Mouse (Mus musculus) ES-E14 (cell line): ENCODE results near the gene Pxk. TPM values are rescaled to one million over a fixed set of nuclear protein-coding genes. Genes with fewer than 3 reads are reported as not detected.

Experiments used
- DNase-seq: peaks from one replicate; pipeline ENCODE4 v3.0.0-alpha.2; 2013; ENCODE audit warnings: low read depth, low spot score
- H3K27ac ChIP-seq: 2 replicates; pipeline ENCODE4 v1.5.1; 2012; ENCODE audit warnings: low read depth, mild to moderate bottlenecking, low read length, moderate library complexity, mixed read lengths; ENCODE audit not compliant: poor library complexity, insufficient read depth, severe bottlenecking
- H3K36me3 ChIP-seq: 2 replicates; pipeline ENCODE4 v1.6.1; 2012; ENCODE audit warnings: mild to moderate bottlenecking, low read length, moderate library complexity, mixed read lengths; ENCODE audit not compliant: control insufficient read depth, poor library complexity, insufficient read depth, severe bottlenecking
- H3K4me1 ChIP-seq, 2 experiments: fragments of 150-350 bp in 1 of 2; sonication (generic) in 1 of 2; 2 replicates each; pipeline ENCODE4 v1.6.1; 2012; ENCODE audit warnings: low read length in 2 of 2, mild to moderate bottlenecking in 1 of 2, mixed read lengths in 1 of 2; ENCODE audit not compliant: control insufficient read depth in 2 of 2, insufficient read depth in 2 of 2, poor library complexity in 1 of 2
- H3K4me3 ChIP-seq, 2 experiments: fragments of 150-350 bp in 1 of 2; sonication (generic) in 1 of 2; 2 replicates each; pipeline ENCODE4 v1.5.1; 2012; ENCODE audit warnings: low read length in 2 of 2, low read depth in 1 of 2, mild to moderate bottlenecking in 1 of 2, mixed read lengths in 1 of 2; ENCODE audit not compliant: insufficient read depth in 1 of 2, poor library complexity in 1 of 2, severe bottlenecking in 1 of 2
- H3K9ac ChIP-seq: 2 replicates; pipeline ENCODE4 v1.6.1; 2012; ENCODE audit warnings: low read depth, mild to moderate bottlenecking, low read length, mixed read lengths; ENCODE audit not compliant: poor library complexity, insufficient read depth, severe bottlenecking
- H3K9me3 ChIP-seq: fragments of 150-350 bp; sonication (generic); 2 replicates; pipeline ENCODE4 v1.6.1; 2012; ENCODE audit warnings: low read depth, mild to moderate bottlenecking, low read length; ENCODE audit not compliant: control insufficient read depth, insufficient read depth
- CHD2 ChIP-seq: IDR thresholded peaks from 2 replicates; pipeline ENCODE4 v1.6.1; 2014; ENCODE audit warnings: mild to moderate bottlenecking, low read depth, low read length, inconsistent platforms
- HCFC1 ChIP-seq: IDR thresholded peaks from 2 replicates; pipeline ENCODE4 v1.6.1; 2012; ENCODE audit warnings: low read length, inconsistent platforms, borderline replicate concordance; ENCODE audit not compliant: insufficient read depth
- MAFK ChIP-seq: IDR thresholded peaks from 2 replicates; pipeline ENCODE4 v1.6.1; 2014; ENCODE audit warnings: mild to moderate bottlenecking, low read depth, low read length, inconsistent platforms; ENCODE audit not compliant: insufficient read depth
- ZC3H11A ChIP-seq: IDR thresholded peaks from 2 replicates; pipeline ENCODE4 v1.6.1; 2012; ENCODE audit warnings: low read depth, mild to moderate bottlenecking, inconsistent platforms, low read length, borderline replicate concordance
- ZNF384 ChIP-seq: IDR thresholded peaks from 2 replicates; pipeline ENCODE4 v1.6.1; 2012; ENCODE audit warnings: low read depth, low read length, inconsistent platforms
- in situ Hi-C, 2 experiments: fragments of 600-800 bp; cut with MboI; formaldehyde crosslinking; loops; one replicate each; pipeline ENCODE4 v1.15.1; 2025; ENCODE audit warnings: low sequenced_read_pairs in 2 of 2, inconsistent platforms in 1 of 2; ENCODE audit not compliant: unreplicated experiment in 2 of 2
- total RNA-seq: library from RNA; depleted of rRNA; stranded (reverse); fragments of 300-350 nt; gene quantifications from 2 replicates; pipeline ENCODE4 v1.2.3, GENCODE M21; 2012; rRNA removed

Pxk gene
- total RNA-seq, 1 experiment, result 5.4 TPM

GRCm38 (mm10) chr14:8209896-8210295 is 111.9 kb downstream of the Pxk start:
- peaks cover 4 to 8% of the 10 kb centered on the region in 2 experiments; a peak in 3 of 4 replicates for H3K4me1 ChIP-seq
- H3K27ac ChIP-seq, result no peak overlapping the region
- no peak for DNase-seq
- no peaks in the 10 kb centered on the region for H3K9me3 ChIP-seq
- in situ Hi-C loops, result no loop called here
- no peak overlapping the region for H3K4me3 ChIP-seq
- H3K9ac ChIP-seq, result no peak overlapping the region
- no peak for TF ChIP-seq MAFK
- no peak for TF ChIP-seq ZNF384
- TF ChIP-seq ZC3H11A, result no peak
- TF ChIP-seq HCFC1, result no peak
- no peak for TF ChIP-seq CHD2
- no peaks in the 10 kb centered on the region for H3K36me3 ChIP-seq

GRCm38 (mm10) chr14:8212996-8213395 is 115.0 kb downstream of the Pxk start:
- no peaks in the 10 kb centered on the region for H3K36me3 ChIP-seq
- H3K9me3 ChIP-seq, result no peaks in the 10 kb centered on the region
- in situ Hi-C loops, result no loop called here
- H3K27ac ChIP-seq, result no peak overlapping the region
- no peak overlapping the region for H3K9ac ChIP-seq
- no peak for DNase-seq
- peaks cover 0 to 3% of the 10 kb centered on the region in 2 experiments; a peak in 2 of 4 replicates for H3K4me1 ChIP-seq
- TF ChIP-seq MAFK (no peak), ZNF384 (no peak), ZC3H11A (no peak), CHD2 (no peak), HCFC1 (no peak)
- no peak overlapping the region for H3K4me3 ChIP-seq

- Histone ChIP-seq H3K9ac (peak within 1 kb of the TSS; percentile 95), H3K36me3 (no peaks in the 10 kb centered on the region), H3K4me3 (peak within 1 kb of the TSS; percentile 76 to 94), H3K27ac (peak within 1 kb of the TSS; percentile 80), H3K4me1 (peaks cover 0 to 6% of the 10 kb centered on the region in 2 experiments; a peak in 2 of 4 replicates), H3K9me3 (no peaks in the 10 kb centered on the region)
- in situ Hi-C loops, result no loop called here
- peak; percentile 89 for DNase-seq
- no peak for TF ChIP-seq CHD2
- TF ChIP-seq ZC3H11A, result no peak
- TF ChIP-seq HCFC1, result no peak
- no peak for TF ChIP-seq ZNF384
- no peak for TF ChIP-seq MAFK
These were observed 115.8 kb downstream of the Pxk start, which contains the start of gene Kctd6 for GRCm38 (mm10) chr14:8213803-8214224. Kctd6 (plus strand) TSS chr14:8214140.

Other genes starting within 250 kb of the Pxk start
- 1.0 and 4.0 TPM in 2 replicates for gene Gm45521, start 140.9 kb upstream of the Pxk start, total RNA-seq
- gene Dnase1l3, start 103.6 kb upstream of the Pxk start, total RNA-seq, result 0.09 TPM in 1 of 2 replicates, not detected in the other
- 11.7 and 15.4 TPM in 2 replicates for gene Abhd6, start 95.3 kb upstream of the Pxk start, total RNA-seq
- 17.3 and 28.3 TPM in 2 replicates for gene Rpp14, start 17.8 kb upstream of the Pxk start, total RNA-seq
- 152 and 171 TPM in 2 replicates for gene Pdhb, start 74.8 kb downstream of the Pxk start, total RNA-seq
- 9.3 and 11.9 TPM in 2 replicates for gene Kctd6, start 115.9 kb downstream of the Pxk start, total RNA-seq
- gene Acox2, start 161.1 kb downstream of the Pxk start, total RNA-seq, result not detected in 2 replicates
- gene Fam107a, start 219.8 kb downstream of the Pxk start, total RNA-seq, result 0.11 and 0.27 TPM in 2 replicates